Mouse (Mus musculus): ENCODE results near the gene Trim44. TPM values are rescaled to one million over a fixed set of nuclear protein-coding genes. Genes with fewer than 3 reads are reported as not detected.

The Trim44 gene
- total RNA-seq (2014; rRNA removed) (114 and 132 TPM in 2 replicates), polyA plus RNA-seq (2015; fragmentation: Nextera tagmentation; extraction: Ambion mirVana) (42.2 and 50.6 TPM in 2 replicates)

DNA sequence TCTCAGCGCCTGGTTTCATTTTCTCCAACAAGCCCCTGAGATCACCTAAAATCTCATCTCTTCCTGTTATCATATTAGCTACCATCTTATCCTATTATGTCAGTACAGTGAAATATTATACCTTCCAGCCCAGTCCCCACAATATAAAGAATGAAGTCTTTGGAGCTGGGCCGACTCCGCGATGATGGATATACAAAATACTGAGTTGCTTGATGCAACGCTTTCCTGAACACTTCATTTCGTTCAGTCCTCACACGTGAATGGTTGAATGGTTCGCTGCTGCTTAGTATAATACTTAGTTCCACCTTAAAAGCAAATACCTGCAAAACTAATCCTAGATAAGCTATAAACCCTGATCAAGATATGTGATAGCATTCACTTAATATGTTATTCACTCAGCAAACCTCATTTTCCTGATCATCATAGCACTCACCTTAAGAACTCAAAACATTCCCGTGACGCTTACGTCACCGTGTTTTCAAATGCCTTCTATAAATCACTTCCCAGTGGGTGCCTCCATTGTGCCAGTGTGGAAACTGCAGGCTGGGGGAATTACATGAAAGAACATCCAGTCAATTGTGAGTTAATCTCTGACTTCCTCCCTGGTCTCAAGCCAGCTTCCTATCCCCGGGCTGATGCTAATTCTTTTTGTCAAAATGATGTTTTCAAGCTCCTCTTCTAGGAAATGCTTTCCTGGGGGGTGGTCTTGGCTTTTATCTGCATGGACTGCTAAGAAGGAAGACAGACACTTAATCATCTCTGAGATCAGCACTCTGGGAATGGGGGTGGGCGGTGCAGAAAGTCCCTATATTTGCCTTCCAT, at the start of gene Trim44:
Gene Trim44, minus strand, starts transcription at position 466 of the 822 bp plus-strand sequence.
- Histone ChIP-seq H3K4me1 (ENCODE audit: insufficient read depth, low read length) (0 out of 2 replicates have a peak, but pooled peaks cover 2% of the 10 kb centered on the region), H3K36me3 (ENCODE audit: insufficient read depth, low read length) (no peaks in the 10 kb centered on the region), H3K9me3 (ENCODE audit: low read length) (no peaks in the 10 kb centered on the region), H3K27ac (ENCODE audit: low read depth, low read length) (no peak within 1 kb of the TSS), H3K4me2 (ENCODE audit: low read depth, low read length, poor library complexity, severe bottlenecking) (peak within 1 kb of the TSS; percentile 7; the same call in 1 of the 2 replicates), H3K4me3 (ENCODE audit: low read depth, low read length) (peak within 1 kb of the TSS; percentile 3; the same call in 1 of the 2 replicates), H3K27me3 (ENCODE audit: insufficient read depth, low read length) (no peaks in the 10 kb centered on the region), H3K9ac (replicated peaks; ENCODE audit: low read length, poor library complexity, severe bottlenecking) (no peak within 1 kb of the TSS)
- peak; percentile 21; the same call in 1 of the 2 replicates for TF ChIP-seq CTCF (IDR thresholded peaks at IDR 0.05)
- DNase-seq (ENCODE audit: low spot score) = peak; percentile 74
- 21% methylated on average over 14 of the region's 14 CpGs for WGBS
- ATAC-seq (ENCODE audit: low FRiP score) = no peak

DNA sequence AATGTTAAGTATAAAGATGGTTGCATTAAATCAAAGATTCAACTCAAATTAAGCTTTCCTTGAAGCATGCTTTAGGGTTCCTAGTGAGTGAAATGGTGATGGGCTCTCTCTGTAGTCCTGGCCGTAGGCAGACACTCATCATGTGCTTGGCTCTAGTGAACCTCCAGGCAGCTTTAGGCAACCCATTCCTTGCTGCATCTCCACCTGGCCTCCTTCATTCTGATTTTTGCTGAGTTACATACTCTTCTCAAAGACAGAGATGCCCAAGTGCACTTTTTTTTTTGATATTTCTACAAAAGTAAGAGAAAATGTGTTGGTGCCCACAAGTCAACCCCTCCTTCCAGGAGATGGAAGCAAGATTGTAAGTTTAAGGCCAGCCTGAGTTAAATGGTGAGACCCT, 47.5 kb upstream of the Trim44 start:
- ATAC-seq (ENCODE audit: low FRiP score) = no peak
- WGBS = 89% methylated on average over 1 of the region's 1 CpGs

DNA sequence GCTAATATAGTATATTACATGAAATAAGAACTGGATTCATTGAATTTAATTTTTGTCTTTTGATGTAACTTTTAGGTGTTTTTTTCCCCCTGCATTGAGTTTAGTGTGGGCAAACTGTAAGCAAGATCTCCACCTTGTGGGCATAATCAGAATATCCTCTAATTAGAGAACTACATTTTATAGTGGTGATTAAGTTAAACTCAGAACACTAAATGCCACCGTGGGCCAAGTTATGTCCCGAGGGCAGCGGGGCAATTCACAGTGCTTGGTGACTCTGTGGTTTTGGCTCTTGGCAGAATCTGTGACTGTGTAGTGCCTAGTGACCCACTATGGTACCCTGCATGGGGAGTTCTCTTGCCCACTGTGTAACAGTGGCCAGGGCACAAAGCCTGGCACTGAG, 45.8 kb upstream of the Trim44 start:
- WGBS = 26% methylated on average over 3 of the region's 3 CpGs
- Histone ChIP-seq H3K36me3 (ENCODE audit: insufficient read depth, low read length) (no peaks in the 10 kb centered on the region), H3K4me1 (ENCODE audit: insufficient read depth, low read length) (no peaks in the 10 kb centered on the region), H3K9ac (replicated peaks; ENCODE audit: low read length, poor library complexity, severe bottlenecking) (no peak overlapping the region), H3K4me3 (ENCODE audit: low read depth, low read length) (no peak overlapping the region), H3K27me3 (ENCODE audit: insufficient read depth, low read length) (no peaks in the 10 kb centered on the region; the same call in 1 of the 2 replicates), H3K9me3 (ENCODE audit: low read length) (no peaks in the 10 kb centered on the region), H3K27ac (ENCODE audit: low read depth, low read length) (no peak overlapping the region), H3K4me2 (ENCODE audit: low read depth, low read length, poor library complexity, severe bottlenecking) (no peak overlapping the region)
- peak; percentile 83 for TF ChIP-seq CTCF (IDR thresholded peaks at IDR 0.05)
- no peak for ATAC-seq (ENCODE audit: low FRiP score)
- DNase-seq (ENCODE audit: low spot score) = peak; percentile 72

More for the DNA sequence above, 47.5 kb upstream of the Trim44 start:
- Histone ChIP-seq H3K9me3 (ENCODE audit: low read length) (no peaks in the 10 kb centered on the region), H3K27me3 (ENCODE audit: insufficient read depth, low read length) (no peaks in the 10 kb centered on the region; the same call in 1 of the 2 replicates), H3K4me3 (ENCODE audit: low read depth, low read length) (no peak overlapping the region), H3K9ac (replicated peaks; ENCODE audit: low read length, poor library complexity, severe bottlenecking) (no peak overlapping the region), H3K4me2 (ENCODE audit: low read depth, low read length, poor library complexity, severe bottlenecking) (no peak overlapping the region), H3K4me1 (ENCODE audit: insufficient read depth, low read length) (no peaks in the 10 kb centered on the region), H3K27ac (ENCODE audit: low read depth, low read length) (no peak overlapping the region), H3K36me3 (ENCODE audit: insufficient read depth, low read length) (no peaks in the 10 kb centered on the region)
- no peak for DNase-seq (ENCODE audit: low spot score)
- TF ChIP-seq CTCF (IDR thresholded peaks at IDR 0.05) = no peak

DNA sequence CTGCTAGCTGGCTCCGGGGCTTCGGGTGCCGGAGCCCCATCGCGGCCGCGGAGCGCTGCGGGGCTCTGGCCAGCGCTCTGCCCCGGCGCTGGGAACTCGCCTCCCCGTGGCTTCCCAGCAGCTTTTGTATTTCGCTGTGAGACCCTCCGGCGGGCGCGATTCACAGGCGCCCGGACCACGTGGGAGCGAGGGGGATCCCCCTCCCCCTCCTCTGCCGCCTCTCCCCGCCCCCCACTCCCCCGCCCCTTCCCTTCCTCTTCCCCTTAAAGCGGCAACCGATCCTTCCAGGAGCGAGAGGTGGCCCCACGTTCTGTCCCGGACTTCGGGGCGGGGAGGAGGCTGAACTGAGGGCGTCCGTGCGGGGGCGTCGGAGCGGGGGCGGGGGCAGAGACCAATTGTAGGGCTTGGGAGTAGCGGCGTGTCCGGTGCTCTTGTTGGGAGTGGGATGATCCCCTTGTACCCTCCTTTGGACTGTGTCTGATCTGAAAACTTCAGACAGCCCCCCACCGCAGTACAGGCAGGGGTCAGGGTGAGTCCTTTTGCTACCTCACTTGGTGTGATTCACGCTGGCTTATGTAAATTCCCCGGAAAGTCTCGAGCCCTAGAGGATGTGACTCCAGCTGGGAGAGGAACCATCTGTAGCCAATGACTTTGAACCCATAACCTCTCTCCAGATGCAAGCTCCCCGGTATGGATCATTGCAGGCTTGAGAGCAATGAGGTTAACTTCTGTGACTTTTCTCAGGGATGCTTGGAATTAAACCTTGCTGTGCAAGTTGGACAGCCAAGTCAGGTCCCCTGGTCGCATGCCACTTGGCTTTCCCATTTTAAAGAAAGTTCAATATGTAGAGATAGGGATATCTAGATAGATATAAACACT, 44.3 kb upstream of the Trim44 start, which contains the start of gene Fjx1:
Gene Fjx1, minus strand, starts transcription at position 829 of the 879 bp plus-strand sequence.
- no peaks in the 10 kb centered on the region for H3K9me3 ChIP-seq (ENCODE audit: low read length)
- no peaks in the 10 kb centered on the region for H3K36me3 ChIP-seq (ENCODE audit: insufficient read depth, low read length)
- H3K9ac ChIP-seq (replicated peaks; ENCODE audit: low read length, poor library complexity, severe bottlenecking) = peak within 1 kb of the TSS; percentile 84
- peak within 1 kb of the TSS; percentile 85 for H3K4me3 ChIP-seq (ENCODE audit: low read depth, low read length)
- ATAC-seq (ENCODE audit: low FRiP score) (peak; percentile 82), DNase-seq (ENCODE audit: low spot score) (peak; percentile 91)
- TF ChIP-seq CTCF (IDR thresholded peaks at IDR 0.05) = no peak
- 1% methylated on average over 29 of the region's 49 CpGs for WGBS
- H3K27me3 ChIP-seq (ENCODE audit: insufficient read depth, low read length) = no peaks in the 10 kb centered on the region; the same call in 1 of the 2 replicates
- no peaks in the 10 kb centered on the region; the same call in 1 of the 2 replicates for H3K4me1 ChIP-seq (ENCODE audit: insufficient read depth, low read length)
- H3K27ac ChIP-seq (ENCODE audit: low read depth, low read length) = peak within 1 kb of the TSS; percentile 82
- H3K4me2 ChIP-seq (ENCODE audit: low read depth, low read length, poor library complexity, severe bottlenecking) = peak within 1 kb of the TSS; percentile 95

DNA sequence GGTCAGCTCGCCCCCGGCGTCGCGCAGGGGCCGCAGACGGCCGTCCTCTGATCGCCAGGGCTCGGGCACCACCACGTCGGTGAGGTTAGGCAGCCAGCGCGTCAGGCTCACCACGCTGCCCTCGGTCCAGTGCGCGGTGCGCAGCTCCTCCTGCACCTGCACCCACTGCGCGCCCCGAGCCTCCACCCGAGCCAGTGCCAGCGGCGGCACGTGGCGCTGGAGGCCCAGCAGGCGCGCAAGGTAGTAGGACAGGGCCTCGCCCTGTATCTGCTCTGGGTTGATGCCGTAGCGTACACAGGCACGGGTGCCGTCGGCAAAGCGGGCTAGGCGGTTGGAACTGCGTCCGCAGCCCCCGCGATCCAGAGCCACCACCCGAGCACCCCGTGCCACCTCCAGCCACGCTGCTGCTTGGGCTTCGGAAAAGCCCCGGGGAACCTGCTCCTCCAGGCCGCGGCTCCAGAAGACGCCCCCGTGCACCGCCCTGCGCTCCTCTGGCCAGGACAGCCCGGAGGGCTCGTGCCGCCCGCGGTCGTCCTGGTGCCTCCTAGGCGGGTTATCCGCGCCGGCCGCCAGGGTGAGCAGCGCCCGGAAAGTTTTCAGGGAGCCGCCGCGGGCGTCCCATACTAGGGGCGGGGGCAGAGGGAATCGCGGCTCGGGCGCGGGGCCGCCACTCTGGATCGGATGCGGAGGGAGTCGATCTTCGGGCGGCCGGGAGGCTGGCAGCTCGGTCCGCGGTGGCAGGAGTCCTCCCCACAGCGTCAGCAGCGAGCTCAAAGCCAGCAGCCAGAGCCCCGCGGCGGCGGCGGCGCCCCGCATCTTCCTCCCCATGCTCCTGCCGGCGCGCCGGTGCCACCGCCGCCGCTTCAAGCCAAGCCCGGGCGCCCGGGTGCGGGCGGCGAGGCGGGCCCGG, 43.4 kb upstream of the Trim44 start:
- H3K4me3 ChIP-seq (ENCODE audit: low read depth, low read length) = peak overlapping the region; percentile 85
- peak overlapping the region; percentile 95 for H3K4me2 ChIP-seq (ENCODE audit: low read depth, low read length, poor library complexity, severe bottlenecking)
- ATAC-seq (ENCODE audit: low FRiP score) = peak; percentile 61
- H3K36me3 ChIP-seq (ENCODE audit: insufficient read depth, low read length) = no peaks in the 10 kb centered on the region
- no peaks in the 10 kb centered on the region; the same call in 1 of the 2 replicates for H3K27me3 ChIP-seq (ENCODE audit: insufficient read depth, low read length)
- H3K27ac ChIP-seq (ENCODE audit: low read depth, low read length) = peak overlapping the region; percentile 82
- DNase-seq (ENCODE audit: low spot score) = peak; percentile 49
- no peaks in the 10 kb centered on the region; the same call in 1 of the 2 replicates for H3K4me1 ChIP-seq (ENCODE audit: insufficient read depth, low read length)
- H3K9ac ChIP-seq (replicated peaks; ENCODE audit: low read length, poor library complexity, severe bottlenecking) = peak overlapping the region; percentile 84
- WGBS = under 1% methylated on average over 81 of the region's 109 CpGs
- no peaks in the 10 kb centered on the region for H3K9me3 ChIP-seq (ENCODE audit: low read length)
- TF ChIP-seq CTCF (IDR thresholded peaks at IDR 0.05) = peak; percentile 41

Measured in midbrain, postnatal 0 days (tissue).